Mouse (Mus musculus) kidney, postnatal 36 days (tissue): ENCODE measurements around the gene Gpr61.

Experiments
- DNase-seq, 2 experiments: peaks; one replicate each; pipeline ENCODE4 v3.0.0; 2021 to 2022; ENCODE audit warnings: mixed read lengths in 2 of 2

The Gpr61 gene

DNA sequence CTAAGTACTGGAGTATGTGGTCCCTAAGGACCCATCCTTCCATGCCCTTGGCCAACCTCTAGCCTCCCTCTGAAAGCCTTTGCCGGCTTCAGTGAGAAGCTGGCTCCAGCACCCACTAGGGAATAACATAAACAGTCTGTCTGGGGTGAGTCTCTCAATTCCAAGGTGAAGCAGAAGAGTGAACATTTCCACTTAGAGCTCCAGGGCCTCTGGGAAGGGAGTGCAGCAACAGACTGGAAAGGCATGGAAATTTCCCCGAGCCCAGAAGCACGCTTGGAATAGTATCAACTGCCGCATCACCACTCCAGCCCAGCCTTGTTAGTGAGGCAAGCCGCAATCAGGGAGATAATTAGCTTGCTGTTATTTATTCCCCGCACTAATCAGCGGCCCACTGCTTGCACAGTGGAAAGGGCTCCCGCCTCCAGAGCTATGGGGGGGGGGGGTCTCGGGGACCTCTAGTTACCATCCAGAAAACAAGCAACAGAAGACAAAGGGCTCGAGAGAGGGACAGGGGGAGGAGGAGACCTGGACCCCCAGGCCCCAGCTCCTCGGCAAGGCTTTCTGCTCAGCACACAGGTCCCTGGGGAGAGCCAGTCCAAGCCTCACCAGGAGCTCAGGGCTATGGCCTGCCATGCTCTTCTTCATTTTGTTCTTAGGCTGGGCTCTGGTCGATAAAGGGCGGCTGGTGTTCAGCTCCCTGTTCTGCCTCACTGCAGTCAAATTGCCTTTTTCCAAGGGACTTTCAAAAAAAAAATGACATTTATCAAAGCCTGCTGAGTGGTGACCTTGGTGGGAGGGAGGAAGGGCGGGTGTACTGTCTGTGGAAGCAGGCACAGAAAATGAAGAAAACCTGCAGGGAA lies 20.2 kb upstream of the Gpr61 start:
- peak; percentile 41 to 46 for DNase-seq

DNA sequence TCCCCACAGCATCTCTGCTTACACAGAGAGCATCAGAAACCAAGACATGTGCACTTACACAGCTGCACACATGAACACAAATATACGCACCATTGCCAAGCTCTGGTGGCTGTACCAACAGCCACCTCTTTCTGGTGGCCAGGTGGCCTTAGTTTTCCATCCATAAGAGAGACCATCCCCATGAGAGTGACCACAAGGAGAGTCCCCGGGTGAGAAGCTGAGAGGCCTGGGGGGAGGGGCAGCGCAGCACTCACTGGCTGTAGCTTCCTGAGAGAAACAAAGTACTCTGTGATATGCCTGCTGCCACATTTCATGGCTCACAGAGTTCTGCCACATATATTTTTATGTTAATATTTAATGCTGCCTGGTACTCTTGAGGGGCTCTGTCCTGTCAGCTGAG lies 14.5 kb upstream of the Gpr61 start:
- DNase-seq: no peak

GRCm38 (mm10) chr3:108167499-108167898 lies 12.8 kb upstream of the Gpr61 start:
- DNase-seq: no peak

DNA sequence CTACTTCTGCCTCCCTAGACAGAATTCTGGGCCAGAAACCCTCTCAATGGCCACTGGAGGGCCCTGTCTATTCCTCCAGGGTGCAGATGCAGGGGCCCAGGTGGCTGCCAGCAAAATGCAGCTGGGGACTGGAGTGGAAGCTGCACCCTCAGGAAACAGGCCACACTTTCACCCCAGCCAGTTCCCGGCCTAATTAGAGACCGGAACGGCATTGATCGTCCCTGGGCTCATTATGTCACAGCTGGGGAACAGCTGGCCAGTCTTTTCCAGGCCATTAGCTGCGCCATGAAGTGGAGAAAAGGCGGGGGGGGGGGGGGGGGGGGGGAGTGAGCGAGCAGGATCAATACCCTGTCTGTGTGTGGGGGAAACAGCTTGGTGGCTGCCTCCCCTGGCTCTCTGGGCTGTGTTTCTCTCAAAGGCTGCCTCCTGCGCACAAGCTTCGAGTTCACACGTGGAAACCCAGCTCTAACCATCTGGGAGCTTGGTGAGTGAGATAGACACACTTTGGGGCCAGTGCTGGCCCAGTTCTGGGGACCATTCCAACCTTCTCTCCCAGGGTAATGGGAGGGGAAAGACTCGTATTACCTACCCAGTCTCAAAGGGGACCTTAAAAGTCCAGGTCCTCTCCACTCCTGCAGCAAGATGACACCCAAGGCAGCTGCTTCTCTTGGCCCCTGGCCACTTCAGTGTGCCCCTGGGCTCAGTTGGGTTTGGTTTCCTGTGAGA lies 12.0 kb upstream of the Gpr61 start:
- peak; percentile 39 to 48 for DNase-seq

DNA sequence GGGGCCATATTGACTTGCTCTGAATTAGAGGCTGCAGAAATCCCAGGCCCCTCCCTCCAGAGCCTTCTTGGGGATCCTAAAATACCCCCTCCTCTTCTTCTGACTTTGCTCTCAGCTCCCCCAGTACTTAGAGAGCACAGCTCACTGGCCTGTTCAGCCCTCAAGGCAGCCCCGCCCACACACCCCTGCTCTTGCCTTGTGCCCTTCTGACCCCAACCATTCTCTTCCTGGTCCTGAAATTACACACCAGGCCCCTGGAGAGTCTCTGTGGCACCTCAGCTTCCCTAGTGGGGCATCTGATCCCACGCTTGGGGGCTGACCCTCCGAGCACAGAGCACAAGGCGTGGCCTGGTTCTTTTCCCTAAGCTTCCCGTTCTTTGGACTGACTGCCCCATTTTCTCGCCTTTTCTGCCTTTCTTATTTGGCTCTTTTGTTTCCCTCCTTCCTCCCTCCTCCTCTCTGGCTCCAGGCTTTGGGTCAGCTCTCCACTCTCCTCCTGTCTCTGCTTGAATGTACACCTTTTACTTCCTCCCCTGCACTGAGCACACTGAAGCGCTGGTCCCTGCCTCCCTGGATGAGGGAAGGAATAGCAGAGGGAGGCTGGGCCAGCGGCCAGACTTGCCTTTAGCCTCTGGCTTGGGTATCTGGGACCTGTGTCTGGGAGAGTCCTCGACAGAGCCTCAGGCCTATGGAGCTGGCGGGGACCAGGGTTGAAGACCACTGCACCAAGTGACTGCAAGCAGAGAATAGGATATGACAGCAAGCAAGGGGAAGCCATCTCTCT lies 11.0 kb upstream of the Gpr61 start:
- no peak for DNase-seq

GRCm38 (mm10) chr3:108164807-108165206 lies 10.1 kb upstream of the Gpr61 start:
- DNase-seq: peak; percentile 74 to 85

GRCm38 (mm10) chr3:108164091-108164490 lies 9.4 kb upstream of the Gpr61 start:
- DNase-seq: no peak

DNA sequence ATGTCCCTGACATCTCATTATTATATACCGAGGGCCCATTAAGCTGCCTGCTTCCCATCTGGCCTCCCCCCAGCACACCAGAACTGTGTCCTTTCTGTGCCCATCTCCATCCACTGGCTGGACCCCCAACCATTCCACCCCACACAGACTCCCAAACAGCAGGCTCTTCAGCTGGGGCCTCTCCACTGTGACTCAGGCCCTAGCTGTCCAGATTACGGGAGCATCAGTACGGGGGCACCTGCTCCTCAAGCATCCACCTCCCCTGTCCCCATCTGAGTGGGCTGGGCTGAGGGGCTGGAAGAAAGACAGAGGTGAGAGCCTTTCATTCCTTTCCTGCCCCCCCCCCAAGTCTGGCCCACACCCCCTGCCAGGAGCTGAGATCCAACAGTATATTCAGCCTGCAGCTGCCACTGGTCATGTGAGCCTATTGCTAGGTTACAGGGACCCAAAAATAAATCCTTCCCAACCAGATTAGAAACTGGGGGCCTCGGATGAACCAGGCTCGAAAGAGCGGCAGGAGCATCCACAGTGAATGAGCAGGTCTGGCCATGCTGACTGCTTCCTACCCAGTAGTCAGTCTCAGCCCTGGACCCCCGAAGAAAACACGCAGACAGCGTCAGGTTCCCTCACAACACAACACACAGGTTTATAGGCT lies 3.8 kb upstream of the Gpr61 start:
- no peak for DNase-seq

DNA sequence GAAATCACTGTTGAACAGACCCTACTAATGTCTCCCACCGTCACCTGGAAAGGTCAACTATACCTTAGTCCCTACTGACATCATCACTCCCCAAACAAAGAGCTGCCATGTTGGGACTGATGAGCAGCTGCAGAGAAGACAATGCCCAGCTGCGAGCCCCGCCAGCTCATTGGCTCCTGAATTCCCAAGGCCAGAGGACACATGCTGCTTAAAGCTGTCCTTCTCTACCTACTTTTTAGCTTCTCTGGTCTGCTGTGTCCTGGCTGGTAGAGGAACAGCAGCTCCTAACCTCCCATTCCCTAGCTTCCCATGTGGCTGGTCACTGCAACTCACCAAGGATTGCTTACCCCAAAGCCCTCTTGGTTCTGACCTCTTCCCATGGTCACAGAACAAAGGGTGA lies 2.4 kb downstream of the Gpr61 start:
- DNase-seq: no peak

DNA sequence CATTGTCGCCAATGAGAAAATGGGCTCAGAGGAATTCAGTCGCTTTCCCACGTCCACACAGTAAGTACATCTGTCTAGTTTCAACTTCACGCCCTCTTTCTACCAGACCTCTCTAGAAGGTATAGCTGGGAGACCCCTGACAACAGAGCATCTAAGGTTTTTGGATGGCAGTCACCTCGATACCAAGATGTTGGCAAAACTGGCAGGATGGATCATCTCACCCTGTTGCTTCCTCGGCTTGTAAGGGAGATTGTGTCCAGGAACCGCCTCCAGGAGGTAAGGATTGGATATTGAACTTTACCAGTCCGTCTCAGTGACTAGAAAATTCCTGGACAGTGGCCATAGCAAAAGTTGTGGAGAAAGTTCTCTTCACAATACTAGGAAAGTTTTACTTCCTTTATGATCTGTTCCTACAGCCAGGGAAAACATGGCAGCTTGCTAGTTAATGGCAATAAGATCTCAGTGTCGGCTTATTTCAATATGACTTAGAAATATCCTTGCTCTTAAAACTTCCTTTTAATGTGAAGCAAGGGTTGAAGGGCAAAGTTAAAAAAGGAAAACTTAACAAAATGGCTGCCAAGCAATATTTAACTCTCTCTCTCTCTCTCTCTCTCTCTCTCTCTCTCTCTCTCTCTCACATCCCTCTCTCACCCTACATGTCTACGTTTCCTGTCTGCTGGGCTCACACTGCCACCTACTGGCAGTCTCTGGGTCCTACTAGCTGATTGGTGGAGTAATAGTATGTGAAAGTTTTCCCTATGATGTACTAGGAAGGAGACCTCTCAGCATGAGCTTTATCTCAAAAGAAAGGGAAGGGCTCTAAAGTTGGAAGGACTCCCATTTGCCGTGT lies 7.1 kb downstream of the Gpr61 start:
- peak; percentile 91 to 95 for DNase-seq

- no peak for DNase-seq
Observed at GRCm38 (mm10) chr3:108146671-108147070, 8.0 kb downstream of the Gpr61 start.

GRCm38 (mm10) chr3:108145534-108146445 lies 8.9 kb downstream of the Gpr61 start, which contains the start of gene Gnai3:
TSS of gene Gnai3 (minus strand) at chr3:108146146.
- DNase-seq: peak; percentile 95

DNA sequence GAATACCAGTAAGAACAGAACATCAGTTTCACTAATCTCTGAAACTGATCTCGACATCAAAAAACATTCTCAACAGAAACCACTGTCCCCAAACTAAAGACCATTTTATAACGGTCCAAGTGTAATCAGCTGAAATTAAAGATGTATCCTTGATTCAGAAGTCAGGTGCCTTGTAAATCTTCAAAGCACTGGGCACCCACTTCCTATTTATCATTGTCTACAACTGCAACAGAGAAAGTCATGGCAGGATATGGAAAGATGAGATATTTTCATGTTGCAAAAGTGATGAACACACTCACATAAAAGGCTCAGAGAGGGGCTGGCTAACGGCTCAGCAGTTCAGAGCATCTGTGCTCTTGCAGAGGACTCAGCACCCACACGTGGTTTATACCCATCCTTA lies 13.9 kb downstream of the Gpr61 start:
- DNase-seq: no peak

DNA sequence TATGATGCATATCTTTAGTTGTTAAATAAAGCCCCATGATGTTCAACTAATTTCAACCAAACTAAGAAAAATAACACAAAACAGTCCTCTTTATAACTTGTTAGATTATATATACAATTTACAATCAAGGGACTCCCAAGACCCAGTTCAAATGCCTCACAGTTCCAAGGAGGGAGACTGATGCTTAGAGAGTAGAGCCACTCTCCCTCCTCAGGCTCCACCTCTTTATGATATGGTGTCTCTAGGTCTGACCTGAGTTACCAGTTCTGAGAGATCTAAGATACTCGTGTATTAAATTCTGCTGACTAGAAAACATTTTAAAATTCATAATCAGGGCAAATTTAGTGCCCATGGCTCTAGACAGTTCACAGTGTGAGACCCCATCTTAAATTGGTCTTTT lies 15.6 kb downstream of the Gpr61 start:
- no peak for DNase-seq

- DNase-seq: no peak
Observed at GRCm38 (mm10) chr3:108134701-108135100, 20.0 kb downstream of the Gpr61 start.

GRCm38 (mm10) chr3:108132484-108132883 lies 22.2 kb downstream of the Gpr61 start:
- DNase-seq: no peak

- DNase-seq: no peak
Observed at GRCm38 (mm10) chr3:108131821-108132220, 22.9 kb downstream of the Gpr61 start.

DNA sequence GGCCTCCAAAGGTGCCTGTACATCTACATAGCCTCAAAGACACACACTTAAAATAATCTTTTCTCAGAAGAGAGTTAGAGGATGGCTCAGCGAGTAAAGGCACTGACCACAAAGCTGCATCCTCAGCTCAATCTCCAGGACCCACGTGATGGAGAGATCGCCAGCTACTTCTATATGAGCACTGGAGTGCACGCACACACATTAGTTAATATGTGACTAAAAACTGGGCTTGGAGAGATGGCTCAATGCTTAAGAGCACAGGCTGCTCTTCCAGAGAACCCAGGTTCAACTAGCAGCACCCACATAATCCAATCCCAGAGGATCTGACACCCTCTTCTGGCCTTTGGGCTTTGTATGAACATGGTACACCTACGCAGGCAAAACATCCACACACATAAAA lies 23.5 kb downstream of the Gpr61 start:
- peak; percentile 19 to 49 for DNase-seq

- DNase-seq: no peak
Observed at GRCm38 (mm10) chr3:108129804-108130203, 24.9 kb downstream of the Gpr61 start.

GRCm38 (mm10) chr3:108129367-108129766 lies 25.3 kb downstream of the Gpr61 start:
- DNase-seq: no peak

- no peak for DNase-seq
Observed at GRCm38 (mm10) chr3:108128520-108128919, 26.2 kb downstream of the Gpr61 start.
